Mouse (Mus musculus) layer of hippocampus, adult 9-11 months (tissue): ENCODE data around the gene Pi4k2a.
A peak's percentile ranks its signal among the peaks of the same experiment; 100 is the strongest.
"Not testable (repeated sequence)": the region's sequence is repeated elsewhere in the genome, so short reads cannot be mapped to it uniquely, and the experiment has no call there.

Experiments used
- DNase-seq: peaks from one replicate; pipeline ENCODE4 v3.0.0; 2022

Pi4k2a gene

DNA sequence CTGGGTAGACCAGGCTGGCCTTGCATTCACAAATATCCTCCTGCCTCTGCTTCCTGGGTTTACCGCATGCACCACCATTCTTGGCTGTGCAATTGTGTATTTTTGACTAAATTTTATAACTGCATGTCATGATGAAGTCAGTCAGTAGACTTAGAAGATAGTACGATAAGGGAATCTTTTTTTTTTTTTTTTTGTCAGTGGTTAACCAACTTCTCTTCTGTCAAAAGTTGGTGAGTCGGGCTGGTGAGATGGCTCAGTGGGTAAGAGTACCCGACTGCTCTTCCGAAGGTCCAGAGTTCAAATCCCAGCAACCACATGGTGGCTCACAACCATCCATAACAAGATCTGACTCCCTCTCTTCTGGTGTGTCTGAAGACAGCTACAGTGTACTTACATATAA lies 8.7 kb upstream of the Pi4k2a start:
- DNase-seq = not testable (repeated sequence)

- DNase-seq = no peak
Observed at GRCm38 (mm10) chr19:42085690-42086089, 4.6 kb upstream of the Pi4k2a start.

GRCm38 (mm10) chr19:42086166-42086565 lies 4.1 kb upstream of the Pi4k2a start, which contains the start of gene Morn4:
Gene Morn4 (minus strand): TSS chr19:42086357.
- DNase-seq = peak; percentile 92

- DNase-seq = peak; percentile 76
Observed at GRCm38 (mm10) chr19:42089103-42089747, 1.0 kb upstream of the Pi4k2a start.

GRCm38 (mm10) chr19:42090637-42091141 lies 419 bp downstream of the Pi4k2a start:
- DNase-seq = no peak

GRCm38 (mm10) chr19:42099406-42099805 lies 9.1 kb downstream of the Pi4k2a start:
- DNase-seq = no peak

- DNase-seq = no peak
Observed at GRCm38 (mm10) chr19:42104681-42105080, 14.4 kb downstream of the Pi4k2a start.

GRCm38 (mm10) chr19:42115783-42116335 lies 25.6 kb downstream of the Pi4k2a start:
- DNase-seq = no peak

DNA sequence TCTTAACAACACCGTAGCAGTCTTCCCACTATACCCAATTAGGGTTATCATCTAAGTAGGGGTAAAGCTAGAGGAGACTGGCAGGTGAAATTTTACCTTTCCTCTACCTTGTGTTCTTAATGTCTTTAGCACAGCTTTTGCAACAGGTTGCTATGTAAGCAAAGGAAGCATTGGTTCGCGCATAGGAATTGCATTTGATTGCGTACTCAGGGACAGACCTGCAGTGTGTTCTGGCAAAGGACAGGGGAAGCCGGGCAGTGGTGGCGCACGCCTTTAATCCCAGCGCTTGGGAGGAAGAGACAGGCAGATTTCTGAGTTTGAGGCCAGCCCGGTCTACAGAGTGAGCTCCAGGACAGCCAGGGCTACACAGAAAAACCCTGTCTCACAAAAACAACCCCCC lies 27.9 kb downstream of the Pi4k2a start:
- DNase-seq = no peak

- no peak for DNase-seq
Observed at GRCm38 (mm10) chr19:42118596-42118995, 28.3 kb downstream of the Pi4k2a start.

- no peak for DNase-seq
Observed at GRCm38 (mm10) chr19:42120451-42120850, 30.2 kb downstream of the Pi4k2a start.

DNA sequence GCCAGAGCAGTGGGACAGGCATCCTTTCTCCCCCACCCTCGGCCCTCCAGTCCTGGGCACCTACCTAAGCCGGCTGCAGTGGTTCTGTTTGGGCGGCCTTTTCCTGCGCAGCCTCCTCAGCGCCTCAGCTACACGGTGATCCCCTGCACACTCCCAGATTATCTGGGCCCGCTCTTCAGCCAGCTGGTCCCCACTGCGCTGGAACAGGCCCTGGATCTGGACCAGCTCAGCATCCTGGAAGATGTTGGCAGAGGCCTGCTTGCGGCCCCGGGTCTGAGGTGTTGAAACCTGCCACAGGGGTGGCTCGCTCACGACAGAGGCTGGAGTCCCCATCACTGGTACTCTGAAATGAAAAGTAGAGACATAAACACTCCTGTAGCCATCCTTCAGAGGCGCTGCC lies 34.4 kb downstream of the Pi4k2a start:
- no peak for DNase-seq

GRCm38 (mm10) chr19:42125501-42126218 lies 35.4 kb downstream of the Pi4k2a start:
- no peak for DNase-seq

DNA sequence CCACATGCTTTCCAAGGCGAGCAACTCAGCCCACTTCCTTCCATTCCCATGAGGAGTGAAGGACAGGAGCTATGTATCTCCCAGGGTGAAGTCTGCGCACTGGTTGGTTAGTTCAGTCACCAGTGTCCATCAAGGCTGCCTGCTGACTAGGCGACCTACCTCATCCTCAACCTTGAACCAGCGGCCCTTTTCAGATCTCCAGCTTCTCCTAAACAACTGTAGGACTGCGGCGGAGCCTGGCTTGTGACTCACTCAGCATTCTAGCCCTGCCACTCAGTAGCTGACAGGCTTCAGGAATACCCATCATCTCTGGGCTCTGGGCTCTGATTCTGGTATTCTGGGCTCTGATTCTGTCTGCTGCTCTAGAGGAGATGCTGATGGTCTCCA lies 35.9 kb downstream of the Pi4k2a start:
- no peak for DNase-seq

DNA sequence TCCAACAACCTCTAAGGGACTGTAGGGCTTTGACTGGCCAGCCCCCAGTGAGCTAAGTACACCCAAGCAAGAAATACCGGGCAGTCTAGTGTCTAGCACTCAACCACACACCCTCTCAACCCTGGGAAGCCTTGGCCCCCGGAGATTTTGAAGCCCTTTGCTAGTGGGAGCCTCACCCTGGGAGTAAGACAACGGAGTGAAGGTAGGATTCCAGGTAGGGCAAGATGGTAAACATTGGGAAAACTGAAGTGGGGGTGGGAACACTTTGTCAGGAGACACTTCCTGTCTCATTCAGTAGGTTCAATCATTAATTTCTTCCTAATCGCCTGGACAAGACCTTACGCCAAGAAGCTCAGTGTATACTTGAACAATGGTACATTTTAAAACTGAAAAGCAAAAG lies 36.8 kb downstream of the Pi4k2a start:
- no peak for DNase-seq

DNA sequence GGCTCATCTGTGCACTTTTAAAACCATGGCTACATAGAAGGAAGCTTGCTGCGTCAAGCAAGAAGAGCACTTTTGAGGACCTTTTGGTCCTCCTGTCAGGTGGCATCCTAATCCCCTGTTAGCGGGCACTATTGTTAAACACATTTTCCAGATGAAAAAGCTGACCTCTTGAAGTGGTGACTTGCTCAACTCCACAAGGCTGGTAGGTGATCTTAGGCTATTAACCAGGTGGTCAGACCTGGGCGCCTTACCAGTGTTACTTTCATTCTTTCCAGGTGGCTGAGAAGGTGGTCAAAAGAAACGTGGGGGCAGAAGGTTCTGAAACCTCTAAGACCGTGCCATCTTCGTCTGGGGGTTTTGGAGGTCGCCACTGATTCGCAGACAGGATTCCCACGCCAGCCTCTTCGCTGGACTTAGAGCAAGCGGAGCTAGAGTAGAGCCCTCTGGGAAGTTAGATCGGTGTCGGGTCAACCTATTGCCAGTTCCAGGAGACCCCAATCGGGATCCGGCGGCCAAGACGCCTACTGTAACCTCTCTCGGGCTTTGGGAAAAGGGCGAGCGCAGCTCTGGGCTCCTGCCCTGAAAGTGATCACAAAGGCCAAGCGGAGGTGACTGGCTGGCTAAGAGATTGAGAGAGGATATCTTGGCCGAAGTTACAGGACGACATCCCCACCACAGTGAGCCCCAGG lies 37.9 kb downstream of the Pi4k2a start:
- no peak for DNase-seq

- DNase-seq = peak; percentile 99
Observed at GRCm38 (mm10) chr19:42128787-42129508, 38.7 kb downstream of the Pi4k2a start, which contains the start of gene Avpi1. Gene Avpi1 (minus strand): TSS chr19:42129059.

GRCm38 (mm10) chr19:42129509-42130293 lies 39.4 kb downstream of the Pi4k2a start:
- DNase-seq = no peak

DNA sequence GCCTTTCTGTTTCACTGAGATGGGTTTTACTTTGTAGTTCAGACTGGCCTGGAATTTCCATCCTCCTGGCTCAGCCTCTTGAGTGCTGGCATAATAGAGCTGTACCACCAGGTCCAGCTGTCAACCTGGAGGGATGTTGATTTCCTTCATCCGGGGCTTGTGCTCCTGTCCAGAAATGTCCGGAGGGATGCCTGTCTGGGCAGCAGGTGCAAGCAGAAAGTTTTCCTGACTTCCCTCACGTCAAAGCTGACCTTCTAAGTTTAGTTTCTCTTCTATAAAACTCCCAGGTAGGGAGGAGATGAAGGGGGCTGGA lies 40.0 kb downstream of the Pi4k2a start:
- no peak for DNase-seq

DNA sequence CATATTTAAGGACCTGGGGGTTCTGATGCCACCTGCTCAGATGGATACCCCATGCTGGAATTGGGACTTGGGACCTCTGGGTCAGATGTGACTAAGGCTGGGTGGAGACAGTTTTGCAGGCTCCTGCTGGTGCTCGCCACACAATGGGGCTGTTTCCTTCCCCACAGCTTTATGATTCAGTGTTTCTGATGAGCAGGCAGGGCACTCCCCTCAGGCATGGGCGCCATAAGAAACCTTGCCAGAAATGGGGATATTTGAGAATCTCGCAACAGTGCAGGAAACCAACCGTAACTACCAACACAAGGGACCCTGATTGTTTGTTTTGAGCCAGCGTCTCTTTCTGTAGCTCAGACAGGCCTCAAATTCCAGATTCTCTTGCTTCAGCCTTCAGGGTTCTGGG lies 40.8 kb downstream of the Pi4k2a start:
- DNase-seq = no peak

- no peak for DNase-seq
Observed at GRCm38 (mm10) chr19:42135070-42135469, 44.8 kb downstream of the Pi4k2a start.

- no peak for DNase-seq
Observed at GRCm38 (mm10) chr19:42136126-42136525, 45.9 kb downstream of the Pi4k2a start.
